Mouse (Mus musculus) gastrocnemius, adult 2 months (tissue): ENCODE measurements around the gene Lmod3. TPM values are rescaled to one million over a fixed set of nuclear protein-coding genes. Genes with fewer than 3 reads are reported as not detected.

Experiments
- DNase-seq: peaks from one replicate; pipeline ENCODE4 v3.0.0; 2022
- H3K27ac ChIP-seq: fragments of 200-600 bp; 2 replicates; pipeline ENCODE4 v1.8.1; 2022; ENCODE audit warnings: mild to moderate bottlenecking
- H3K4me3 ChIP-seq: fragments of 200-600 bp; 2 replicates; pipeline ENCODE4 v1.8.1; 2022; ENCODE audit warnings: mild to moderate bottlenecking, moderate library complexity
- CTCF ChIP-seq: fragments of 200-600 bp; IDR thresholded peaks from 2 replicates; pipeline ENCODE4 v1.8.1; 2022; ENCODE audit warnings: antibody characterized with exemption, mild to moderate bottlenecking, moderate library complexity
- intact Hi-C: fragments of 180-260 bp; cut with DNase I; formaldehyde crosslinking; loops from one replicate; pipeline ENCODE4 v1.15.1; 2025
- total RNA-seq, 2 experiments: library from RNA; stranded (reverse); gene quantifications; 2 replicates each; pipeline ENCODE4 v1.2.3; 2021

The Lmod3 gene
- total RNA-seq, 2 experiments from 2014 or later, result 95.4 to 186 TPM

DNA sequence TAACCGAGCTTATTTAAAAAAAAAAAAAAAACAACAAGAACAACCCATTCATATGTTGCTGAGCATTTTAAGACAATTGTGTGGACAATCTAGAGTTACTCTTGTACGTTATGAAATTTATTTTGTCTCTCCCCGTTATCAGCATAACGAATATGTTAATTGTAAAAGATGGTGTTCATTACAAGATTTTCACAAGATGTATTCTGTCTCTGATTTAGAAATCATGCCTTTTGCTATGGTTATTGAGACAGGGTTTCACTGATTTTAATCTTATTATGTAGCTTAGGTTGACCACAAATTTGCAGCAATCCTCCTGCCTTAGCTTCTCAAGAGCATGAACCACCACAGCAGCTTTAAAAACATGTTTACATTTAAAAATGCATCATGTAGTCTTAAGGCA is 37.3 kb upstream of the Lmod3 start:
- Histone ChIP-seq H3K4me3 (no peak overlapping the region), H3K27ac (no peak overlapping the region)
- intact Hi-C loops, result no loop called here
- TF ChIP-seq CTCF, result no peak
- no peak for DNase-seq

- intact Hi-C loops, result no loop called here
- no peak overlapping the region for H3K4me3 ChIP-seq
- H3K27ac ChIP-seq, result no peak overlapping the region
- no peak for DNase-seq
- TF ChIP-seq CTCF, result no peak
These were observed 36.8 kb upstream of the Lmod3 start for GRCm38 (mm10) chr6:97289316-97289820.

DNA sequence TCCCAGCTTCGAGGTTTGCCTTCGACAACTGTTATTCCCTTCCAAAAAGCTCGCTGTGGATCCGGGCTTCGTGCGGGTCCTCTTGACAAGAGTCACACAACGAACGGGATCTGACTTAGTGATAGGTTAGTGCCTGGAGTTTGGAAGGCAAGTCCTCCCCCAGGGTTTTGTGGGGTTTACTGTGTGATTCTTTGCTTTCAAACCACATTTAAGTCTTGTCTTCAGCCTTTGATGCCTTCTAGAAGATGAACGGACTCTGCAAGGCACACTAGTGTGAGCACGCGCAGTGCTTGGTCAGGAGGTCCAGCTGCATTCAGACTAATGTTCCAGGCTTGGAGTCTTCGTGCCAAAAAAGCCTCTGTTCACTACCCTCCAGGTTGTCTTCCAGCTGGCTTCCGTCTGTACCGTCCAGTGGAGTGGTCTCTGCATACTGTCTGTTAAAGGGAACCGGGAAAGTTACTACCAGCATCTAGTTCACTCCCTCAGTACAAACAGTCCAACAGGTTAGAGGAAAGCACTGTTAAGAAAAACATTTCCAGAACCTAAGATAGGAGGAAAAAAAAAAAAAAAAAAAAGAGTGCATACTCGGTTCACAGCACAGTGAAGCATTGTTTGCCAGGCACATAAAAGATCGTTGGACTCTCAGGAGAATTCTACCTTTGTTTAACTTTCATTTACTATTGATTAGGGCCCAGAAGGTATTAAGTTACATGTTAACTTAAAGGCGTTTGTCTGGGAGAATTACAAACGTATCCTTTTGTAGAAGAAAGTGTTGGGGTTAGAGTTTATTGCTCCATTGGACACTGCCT is 35.7 kb upstream of the Lmod3 start:
- TF ChIP-seq CTCF, result no peak
- DNase-seq, result no peak
- Histone ChIP-seq H3K27ac (no peak overlapping the region), H3K4me3 (no peak overlapping the region)
- intact Hi-C loops, result no loop called here

DNA sequence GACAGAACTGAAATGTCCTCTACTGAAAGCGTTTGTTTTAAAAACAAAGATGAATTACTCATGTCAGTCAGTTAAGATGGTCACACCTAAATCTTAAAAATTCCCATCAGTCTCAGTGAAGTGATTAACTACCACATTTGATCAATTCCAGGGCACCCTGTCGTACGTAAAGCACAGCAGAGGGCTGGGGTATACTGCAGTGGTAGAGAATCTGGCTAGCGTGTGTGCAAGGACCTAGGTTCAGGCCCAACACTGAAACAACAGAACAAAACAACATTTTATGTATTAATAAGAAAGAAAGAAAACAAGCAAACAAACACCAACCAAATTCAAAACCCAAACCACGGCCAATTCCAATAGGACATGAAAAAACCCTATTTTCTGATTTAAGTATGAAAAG is 33.8 kb upstream of the Lmod3 start:
- intact Hi-C loops, result no loop called here
- Histone ChIP-seq H3K27ac (no peak overlapping the region), H3K4me3 (no peak overlapping the region)
- DNase-seq, result no peak
- no peak for TF ChIP-seq CTCF

GRCm38 (mm10) chr6:97283676-97284075 is 31.1 kb upstream of the Lmod3 start:
- TF ChIP-seq CTCF, result no peak
- no peak overlapping the region for H3K27ac ChIP-seq
- intact Hi-C loops, result no loop called here
- no peak overlapping the region for H3K4me3 ChIP-seq
- no peak for DNase-seq

- intact Hi-C loops, result loop anchor here (1.0 to 5.0 kb wide), 3 partner anchors 33 to 244 kb away; no protein-coding TSS in a partner anchor
- peak overlapping the region; percentile 64 for H3K4me3 ChIP-seq
- H3K27ac ChIP-seq, result peak overlapping the region; percentile 87
- no peak for TF ChIP-seq CTCF
- DNase-seq, result peak; percentile 31
These were observed 26.3 kb upstream of the Lmod3 start for GRCm38 (mm10) chr6:97278878-97279277.

- TF ChIP-seq CTCF, result peak; percentile 96; the same call in 1 of the 2 replicates
- DNase-seq, result peak; percentile 83
- intact Hi-C loops, result loop anchor here (1.0 to 5.0 kb wide), 2 partner anchors 34 to 139 kb away; no protein-coding TSS in a partner anchor
- H3K27ac ChIP-seq, result peak overlapping the region; percentile 87
- peak overlapping the region; percentile 64 for H3K4me3 ChIP-seq
These were observed 25.6 kb upstream of the Lmod3 start for GRCm38 (mm10) chr6:97278014-97278787.

DNA sequence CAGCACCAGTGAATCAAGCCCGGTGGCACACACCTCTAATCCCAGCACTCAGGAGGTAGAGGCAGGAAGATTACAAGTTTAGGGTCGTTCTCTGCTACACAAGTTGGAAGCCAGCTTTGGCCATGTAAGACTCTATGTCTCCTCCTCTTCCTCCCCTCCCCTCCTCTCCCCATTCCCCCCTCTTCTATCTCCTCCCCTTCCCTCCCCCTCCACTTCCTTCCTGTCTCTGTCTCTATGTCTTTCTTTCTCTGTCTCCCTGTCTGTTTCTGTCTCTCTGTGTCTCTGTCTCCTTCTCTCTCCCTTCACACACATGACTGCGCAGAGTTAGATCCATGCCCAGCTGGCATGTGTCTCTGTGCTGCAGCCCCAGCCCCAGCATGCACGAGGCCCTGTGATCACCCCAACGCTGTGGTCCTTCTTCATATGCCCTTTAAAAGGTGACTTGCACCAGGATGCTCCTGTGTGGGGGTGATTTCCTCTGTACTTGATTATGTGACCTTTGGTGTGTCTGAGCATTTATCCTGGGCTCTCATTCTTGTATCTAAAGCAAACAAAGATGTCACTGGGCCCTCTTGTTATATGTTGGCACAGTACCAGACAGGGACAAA is 24.4 kb upstream of the Lmod3 start:
- DNase-seq, result no peak
- H3K27ac ChIP-seq, result peak overlapping the region; percentile 81
- intact Hi-C loops, result loop anchor here (5.0 kb wide), 1 partner anchor 35 kb away; no protein-coding TSS in a partner anchor

DNA sequence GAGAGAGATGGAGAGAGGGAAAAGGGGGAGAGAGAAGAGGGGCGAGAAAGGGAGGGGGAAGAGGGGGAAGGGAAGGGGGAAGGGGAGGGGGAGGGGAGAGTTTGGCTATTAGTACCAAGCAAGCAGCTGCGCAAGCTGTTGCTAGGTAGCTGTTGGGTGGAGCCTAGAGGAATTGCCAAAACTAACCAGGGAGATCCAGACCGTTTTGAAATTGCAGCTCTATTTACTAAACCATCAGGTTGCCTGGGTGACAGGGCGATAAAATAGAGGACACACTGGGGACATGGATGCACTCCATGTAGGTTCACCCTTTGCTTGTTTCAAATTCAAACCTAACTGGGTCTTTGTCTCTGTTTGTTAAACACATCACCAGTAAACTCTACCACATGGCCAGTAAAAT is 23.8 kb upstream of the Lmod3 start:
- Histone ChIP-seq H3K4me3 (peak overlapping the region; percentile 60), H3K27ac (peak overlapping the region; percentile 81)
- intact Hi-C loops, result loop anchor here (5.0 kb wide), 1 partner anchor 36 kb away; no protein-coding TSS in a partner anchor
- DNase-seq, result peak; percentile 72
- no peak for TF ChIP-seq CTCF

More for the DNA sequence above, 24.4 kb upstream of the Lmod3 start:
- H3K4me3 ChIP-seq, result peak overlapping the region; percentile 60
- no peak for TF ChIP-seq CTCF

GRCm38 (mm10) chr6:97275760-97276159 is 23.2 kb upstream of the Lmod3 start:
- H3K4me3 ChIP-seq, result peak overlapping the region; percentile 60
- intact Hi-C loops, result loop anchor here (5.0 kb wide), 1 partner anchor 37 kb away; no protein-coding TSS in a partner anchor
- no peak for DNase-seq
- no peak for TF ChIP-seq CTCF
- peak overlapping the region; percentile 81 for H3K27ac ChIP-seq

DNA sequence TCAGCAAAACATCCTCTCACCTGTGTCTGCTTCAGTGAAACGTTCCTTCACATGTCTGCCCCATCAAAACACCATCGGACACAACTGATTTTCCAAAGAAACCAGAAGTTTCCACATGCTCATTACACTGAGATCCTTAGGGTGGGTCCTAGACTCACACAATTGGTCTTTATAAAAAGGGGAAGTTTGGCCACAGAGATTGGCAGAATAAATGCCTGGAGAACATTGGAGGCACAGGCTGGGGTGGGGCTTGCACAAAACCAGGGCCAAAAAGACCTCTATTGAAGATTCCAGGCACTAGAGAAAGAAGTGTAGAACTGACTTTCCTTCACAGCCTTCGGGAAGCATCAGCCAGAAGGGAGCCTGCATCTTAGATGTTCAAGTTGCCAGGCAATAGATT is 21.2 kb upstream of the Lmod3 start:
- intact Hi-C loops, result no loop called here
- no peak overlapping the region for H3K4me3 ChIP-seq
- no peak overlapping the region for H3K27ac ChIP-seq
- no peak for TF ChIP-seq CTCF
- DNase-seq, result no peak

DNA sequence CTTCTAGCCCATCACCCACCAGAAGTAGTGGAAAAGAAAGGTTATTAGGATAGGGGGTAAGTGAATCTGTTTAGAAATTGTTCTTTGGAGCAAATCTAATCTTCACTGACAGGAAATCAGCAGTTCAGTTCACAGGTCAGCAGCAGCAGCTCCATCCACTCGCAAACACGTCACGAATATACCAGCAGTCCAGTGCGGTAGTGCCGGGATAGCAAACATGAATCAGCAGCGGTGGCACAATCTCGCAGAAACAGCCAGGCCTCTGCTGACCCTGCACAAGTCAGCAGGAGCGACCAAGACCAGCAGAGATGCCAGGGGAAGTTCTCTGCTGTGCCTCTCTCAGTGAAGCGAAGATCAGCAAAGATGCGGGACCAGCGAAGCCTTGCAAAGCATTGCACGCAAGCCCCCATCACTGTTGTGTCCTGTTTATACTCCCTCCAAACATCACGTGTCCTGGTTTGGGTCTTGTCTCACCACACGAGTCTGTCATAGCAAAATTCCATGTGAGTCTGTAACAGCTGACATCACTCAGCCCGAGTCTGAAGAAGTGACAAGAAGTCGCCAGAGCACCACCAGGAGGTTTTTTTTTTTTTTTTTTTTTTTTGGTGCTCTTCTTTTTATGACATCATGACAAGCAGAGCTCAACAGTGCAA is 20.6 kb upstream of the Lmod3 start:
- no peak overlapping the region for H3K4me3 ChIP-seq
- no peak for TF ChIP-seq CTCF
- no peak for DNase-seq
- H3K27ac ChIP-seq, result peak overlapping the region; percentile 43
- intact Hi-C loops, result no loop called here
